Mouse (Mus musculus) myocyte (in vitro differentiated cells): ENCODE data around the gene Hmgcl. TPM values are rescaled to one million over a fixed set of nuclear protein-coding genes. Genes with fewer than 3 reads are reported as not detected.

ENCODE experiments used
- H3K27me3 ChIP-seq: one replicate; pipeline ENCODE4 v1.6.1; 2011; ENCODE audit not compliant: control insufficient read depth, insufficient read depth, insufficient read length
- H3K36me3 ChIP-seq: one replicate; pipeline ENCODE4 v1.6.1; 2011; ENCODE audit not compliant: control insufficient read depth, insufficient read depth
- H3K4me2 ChIP-seq: one replicate; pipeline ENCODE4 v1.6.1; 2011; ENCODE audit warnings: low read depth, control low read depth
- H3K4me3 ChIP-seq: one replicate; pipeline ENCODE4 v1.5.1; 2011; ENCODE audit warnings: mild to moderate bottlenecking, control low read depth, moderate library complexity
- H3K79me2 ChIP-seq: one replicate; pipeline ENCODE4 v1.6.1; 2011; ENCODE audit not compliant: control insufficient read depth, insufficient read depth
- H3ac ChIP-seq: one replicate; pipeline ENCODE4 v1.6.1; 2011; ENCODE audit not compliant: control insufficient read depth, insufficient read length
- CEBPB ChIP-seq: IDR thresholded peaks from 2 replicates; pipeline ENCODE4 v1.6.1; 2011; ENCODE audit warnings: mild to moderate bottlenecking, moderate library complexity; ENCODE audit not compliant: poor library complexity, insufficient read depth, severe bottlenecking
- E2F4 ChIP-seq: IDR thresholded peaks from one replicate; pipeline ENCODE4 v1.6.1; 2011; ENCODE audit warnings: mild to moderate bottlenecking, control low read depth, moderate library complexity; ENCODE audit not compliant: insufficient read depth
- MAX ChIP-seq: IDR thresholded peaks from one replicate; pipeline ENCODE4 v1.6.1; 2011; ENCODE audit warnings: low read depth, mild to moderate bottlenecking, control low read depth
- MYOD1 ChIP-seq, 3 experiments: IDR thresholded peaks; one replicate each; pipeline ENCODE4 v1.6.1; 2011; ENCODE audit warnings: control low read depth in 2 of 3, low read depth in 2 of 3, mild to moderate bottlenecking in 2 of 3, moderate library complexity in 1 of 3; ENCODE audit not compliant: insufficient read length in 2 of 3, control insufficient read depth in 1 of 3
- MYOG ChIP-seq, 3 experiments: IDR thresholded peaks; one replicate each; pipeline ENCODE4 v1.6.1; 2011; ENCODE audit warnings: control low read depth in 2 of 3, low read depth in 2 of 3, mild to moderate bottlenecking in 2 of 3; ENCODE audit not compliant: insufficient read length in 2 of 3, control insufficient read depth in 1 of 3, insufficient read depth in 1 of 3
- POLR2A ChIP-seq: IDR thresholded peaks from one replicate; pipeline ENCODE4 v1.6.1; 2011; ENCODE audit warnings: low read depth, mild to moderate bottlenecking, control low read depth, moderate library complexity; ENCODE audit not compliant: insufficient read length
- POLR2AphosphoS2 ChIP-seq: IDR thresholded peaks from one replicate; pipeline ENCODE4 v1.6.1; 2011; ENCODE audit warnings: low read depth, control low read depth; ENCODE audit not compliant: insufficient read length
- REST ChIP-seq: IDR thresholded peaks from one replicate; pipeline ENCODE4 v1.6.1; 2011; ENCODE audit warnings: mild to moderate bottlenecking, control low read depth, moderate library complexity; ENCODE audit not compliant: insufficient read depth, insufficient read length
- SRF ChIP-seq: IDR thresholded peaks from one replicate; pipeline ENCODE4 v1.6.1; 2011; ENCODE audit warnings: low read depth; ENCODE audit not compliant: control insufficient read depth, insufficient read length
- TCF12 ChIP-seq: IDR thresholded peaks from one replicate; pipeline ENCODE4 v1.6.1; 2011; ENCODE audit warnings: mild to moderate bottlenecking, control low read depth; ENCODE audit not compliant: poor library complexity, insufficient read depth, severe bottlenecking
- TCF3 ChIP-seq: IDR thresholded peaks from one replicate; pipeline ENCODE4 v1.6.1; 2011; ENCODE audit warnings: low read depth, control low read depth; ENCODE audit not compliant: insufficient read length
- USF1 ChIP-seq: IDR thresholded peaks from one replicate; pipeline ENCODE4 v1.6.1; 2011; ENCODE audit warnings: low read depth, mild to moderate bottlenecking, control low read depth, moderate library complexity
- polyA plus RNA-seq: library from polyadenylated mRNA; unstranded; fragments of >200 nt; fragmentation: generic; extraction: Trizol; gene quantifications from one replicate; pipeline ENCODE4 v1.2.1, GENCODE M21; 2012; ENCODE audit warnings: missing spikeins

The Hmgcl gene
- polyA plus RNA-seq, 1 experiment: 44.1 TPM

DNA sequence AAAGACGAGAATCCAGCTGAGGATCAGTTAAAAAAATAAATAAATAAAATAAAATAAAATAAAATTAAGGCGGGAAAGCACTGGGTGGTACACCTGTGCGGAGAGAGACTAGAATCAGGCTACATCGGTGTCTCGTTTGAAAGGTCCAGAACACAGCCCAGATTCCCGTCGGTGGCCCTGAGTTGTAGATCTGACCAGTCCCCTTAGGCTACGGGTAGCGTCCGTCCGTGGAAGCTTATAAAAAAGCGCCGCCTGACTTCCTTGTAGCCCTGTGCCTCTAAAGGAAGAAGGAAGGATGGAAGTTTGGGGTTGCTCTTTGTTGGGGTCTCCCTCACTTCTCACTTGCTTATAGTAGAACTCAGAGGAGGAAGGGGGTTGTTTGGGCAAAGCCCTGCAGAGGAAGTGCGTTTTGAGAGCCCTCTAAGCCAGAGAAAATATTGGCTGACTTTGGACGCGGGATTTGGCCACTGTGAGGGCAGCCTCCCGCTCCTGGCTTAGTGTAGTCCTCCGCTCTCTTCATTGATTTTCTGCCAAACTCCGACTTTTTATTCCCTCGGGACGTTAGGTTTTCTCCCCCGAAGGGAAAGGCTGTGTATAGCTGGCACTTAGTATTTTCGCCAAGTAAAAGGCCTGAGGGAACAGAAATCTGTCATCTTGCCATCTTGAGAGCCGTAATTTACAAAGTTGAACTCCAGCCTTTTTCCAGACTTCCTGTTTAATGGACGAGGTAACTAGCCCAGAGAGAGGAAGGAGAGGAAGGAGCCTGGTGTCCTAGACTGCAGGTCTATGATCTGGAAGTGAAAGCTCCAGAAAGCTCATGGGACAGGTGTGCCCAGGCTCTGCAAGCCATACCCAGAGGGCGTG lies 24.8 kb upstream of the Hmgcl start:
- TF ChIP-seq MYOD1 (IDR thresholded peaks at IDR 0.05; ENCODE audit: control insufficient read depth in 1 of 3, insufficient read length in 2 of 3, low read depth in 2 of 3) (no peak), SRF (no peak), POLR2AphosphoS2 (no peak), TCF12 (no peak), REST (no peak), USF1 (no peak), E2F4 (no peak), CEBPB (no peak), MYOG (IDR thresholded peaks at IDR 0.05; ENCODE audit: control insufficient read depth in 1 of 3, insufficient read depth in 1 of 3, insufficient read length in 2 of 3, low read depth in 2 of 3) (no peak), MAX (no peak), TCF3 (no peak), POLR2A (no peak)
- peak overlapping the region; percentile 98 for H3K4me2 ChIP-seq
- no peaks in the 10 kb centered on the region for H3K79me2 ChIP-seq
- H3K4me3 ChIP-seq: peak overlapping the region; percentile 47
- H3ac ChIP-seq: peak overlapping the region; percentile 26
- peaks cover 19% of the 10 kb centered on the region for H3K27me3 ChIP-seq
- H3K36me3 ChIP-seq: no peaks in the 10 kb centered on the region

DNA sequence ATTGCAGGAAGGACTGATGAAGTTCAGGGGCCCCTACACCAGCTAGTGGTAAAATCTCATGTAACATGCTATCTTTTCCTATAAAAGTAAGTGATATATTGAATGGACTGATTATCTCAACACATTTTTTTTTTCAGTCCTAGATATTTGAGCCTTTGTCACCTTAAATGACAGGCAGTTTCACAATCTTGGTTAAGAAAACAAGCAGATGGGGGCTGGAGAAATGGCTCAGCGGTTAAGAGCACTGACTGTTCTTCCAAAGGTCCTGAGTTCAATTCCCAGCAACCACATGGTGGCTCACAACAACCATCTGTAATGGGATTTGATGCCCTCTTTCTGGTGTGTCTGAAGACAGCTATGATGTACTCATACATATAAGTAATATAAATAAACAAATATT lies 24.1 kb upstream of the Hmgcl start:
- peak overlapping the region; percentile 98 for H3K4me2 ChIP-seq
- TF ChIP-seq REST (no peak), E2F4 (no peak), MYOD1 (IDR thresholded peaks at IDR 0.05; ENCODE audit: control insufficient read depth in 1 of 3, insufficient read length in 2 of 3, low read depth in 2 of 3) (no peak), MYOG (IDR thresholded peaks at IDR 0.05; ENCODE audit: control insufficient read depth in 1 of 3, insufficient read depth in 1 of 3, insufficient read length in 2 of 3, low read depth in 2 of 3) (no peak), TCF3 (no peak), MAX (no peak), CEBPB (no peak), USF1 (no peak), POLR2A (no peak), POLR2AphosphoS2 (no peak), SRF (no peak), TCF12 (no peak)
- H3K4me3 ChIP-seq: peak overlapping the region; percentile 47
- no peak overlapping the region for H3ac ChIP-seq
- no peaks in the 10 kb centered on the region for H3K36me3 ChIP-seq
- H3K79me2 ChIP-seq: no peaks in the 10 kb centered on the region
- peaks cover 12% of the 10 kb centered on the region for H3K27me3 ChIP-seq

GRCm38 (mm10) chr4:135924418-135924817 lies 21.8 kb upstream of the Hmgcl start:
- Histone ChIP-seq H3K4me2 (no peak overlapping the region), H3K27me3 (no peaks in the 10 kb centered on the region), H3K4me3 (no peak overlapping the region), H3K79me2 (no peaks in the 10 kb centered on the region), H3K36me3 (no peaks in the 10 kb centered on the region), H3ac (no peak overlapping the region)
- TF ChIP-seq CEBPB: no peak
- TF ChIP-seq TCF12: no peak
- TF ChIP-seq MAX: no peak
- TF ChIP-seq E2F4: no peak
- TF ChIP-seq REST: no peak
- no peak for TF ChIP-seq POLR2AphosphoS2
- TF ChIP-seq SRF: no peak

GRCm38 (mm10) chr4:135925341-135925740 lies 20.9 kb upstream of the Hmgcl start:
- Histone ChIP-seq H3K27me3 (no peaks in the 10 kb centered on the region), H3K79me2 (no peaks in the 10 kb centered on the region), H3ac (no peak overlapping the region), H3K36me3 (no peaks in the 10 kb centered on the region), H3K4me2 (no peak overlapping the region), H3K4me3 (no peak overlapping the region)
- TF ChIP-seq TCF3 (no peak), POLR2A (no peak), MYOD1 (IDR thresholded peaks at IDR 0.05; ENCODE audit: control insufficient read depth in 1 of 3, insufficient read length in 2 of 3, low read depth in 2 of 3) (no peak), REST (no peak), E2F4 (no peak), SRF (no peak), POLR2AphosphoS2 (no peak), MYOG (IDR thresholded peaks at IDR 0.05; ENCODE audit: control insufficient read depth in 1 of 3, insufficient read depth in 1 of 3, insufficient read length in 2 of 3, low read depth in 2 of 3) (no peak), CEBPB (no peak), USF1 (no peak), MAX (no peak), TCF12 (no peak)
